Mouse (Mus musculus): ENCODE results near the gene S100a6.
A peak's percentile ranks its signal among the peaks of the same experiment; 100 is the strongest.

Gene S100a6

GRCm38 (mm10) chr3:90600458-90601195, 12.1 kb upstream of the S100a6 start:
- DNase-seq (ENCODE audit: low spot score in 2 of 2): no peak

GRCm38 (mm10) chr3:90601486-90602110, 11.1 kb upstream of the S100a6 start, which contains the start of gene Gm42674:
Gene Gm42674 (plus strand): TSS chr3:90601904.
- no peak for DNase-seq (ENCODE audit: low spot score in 2 of 2)

GRCm38 (mm10) chr3:90603623-90604022, 9.1 kb upstream of the S100a6 start, which contains the start of gene S100a4:
Gene S100a4 (plus strand): TSS chr3:90603771.
- no peak for DNase-seq (ENCODE audit: low spot score in 2 of 2)

DNA sequence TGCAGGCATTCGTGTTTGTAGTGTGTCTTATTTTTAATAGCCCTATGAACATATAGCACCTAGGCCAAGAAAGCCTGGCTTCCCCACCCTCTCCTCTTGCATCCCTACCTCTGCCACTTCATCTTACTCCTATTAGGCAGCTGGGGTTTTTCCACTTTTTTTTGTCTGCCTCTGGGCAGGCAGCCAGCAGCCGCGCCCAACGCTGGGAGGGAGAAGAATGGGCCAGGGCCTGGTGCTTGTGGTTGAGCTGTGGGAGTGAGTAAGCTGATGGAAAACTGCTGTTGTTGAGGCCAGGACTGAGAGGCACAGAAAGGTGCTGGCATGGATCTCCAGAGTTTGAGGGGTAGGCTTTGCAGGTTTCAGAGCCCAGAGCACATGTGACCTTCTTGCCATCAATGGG, 8.3 kb upstream of the S100a6 start:
- no peak for DNase-seq (ENCODE audit: low spot score in 2 of 2)

DNA sequence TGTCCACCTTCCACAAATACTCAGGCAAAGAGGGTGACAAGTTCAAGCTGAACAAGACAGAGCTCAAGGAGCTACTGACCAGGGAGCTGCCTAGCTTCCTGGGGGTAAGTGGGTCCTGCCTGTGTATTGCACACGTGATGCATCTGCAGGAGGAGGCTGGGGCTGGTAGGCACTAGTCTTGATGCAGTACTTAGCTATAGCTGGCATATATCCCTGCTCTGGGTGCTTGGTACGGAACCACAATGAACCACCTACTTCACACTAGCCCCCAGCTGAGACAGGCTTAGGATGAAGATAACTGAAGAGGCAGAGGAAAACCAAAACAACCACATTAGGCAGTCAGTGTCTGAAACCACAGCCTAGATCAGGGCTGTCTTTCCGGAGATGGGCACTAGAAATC, 7.6 kb upstream of the S100a6 start:
- no peak for DNase-seq (ENCODE audit: low spot score in 2 of 2)

- no peak for DNase-seq (ENCODE audit: low spot score in 2 of 2)
Observed at GRCm38 (mm10) chr3:90605736-90606135, 6.9 kb upstream of the S100a6 start.

DNA sequence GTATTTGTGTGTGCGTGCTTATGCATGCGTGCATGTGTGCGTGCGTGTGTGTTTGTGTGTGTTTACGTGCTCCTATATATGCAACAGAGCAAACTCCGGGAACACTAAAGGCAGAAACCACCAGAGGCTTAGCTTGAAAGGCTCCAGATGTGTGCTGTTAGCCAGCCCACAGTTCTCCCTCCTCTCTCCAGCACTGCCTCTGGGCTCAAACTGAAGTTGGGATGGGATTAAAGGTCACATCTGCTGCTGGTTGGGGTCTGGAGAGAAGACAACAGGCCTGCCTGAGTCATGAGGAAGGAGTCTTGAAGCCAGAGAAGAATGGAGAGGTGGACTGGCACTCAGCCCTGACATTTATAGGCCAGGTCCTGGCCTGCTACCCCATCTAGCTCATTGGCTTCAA, 6.5 kb upstream of the S100a6 start:
- DNase-seq (ENCODE audit: low spot score in 2 of 2): no peak

GRCm38 (mm10) chr3:90607361-90607760, 5.3 kb upstream of the S100a6 start:
- DNase-seq (ENCODE audit: low spot score in 2 of 2): no peak

DNA sequence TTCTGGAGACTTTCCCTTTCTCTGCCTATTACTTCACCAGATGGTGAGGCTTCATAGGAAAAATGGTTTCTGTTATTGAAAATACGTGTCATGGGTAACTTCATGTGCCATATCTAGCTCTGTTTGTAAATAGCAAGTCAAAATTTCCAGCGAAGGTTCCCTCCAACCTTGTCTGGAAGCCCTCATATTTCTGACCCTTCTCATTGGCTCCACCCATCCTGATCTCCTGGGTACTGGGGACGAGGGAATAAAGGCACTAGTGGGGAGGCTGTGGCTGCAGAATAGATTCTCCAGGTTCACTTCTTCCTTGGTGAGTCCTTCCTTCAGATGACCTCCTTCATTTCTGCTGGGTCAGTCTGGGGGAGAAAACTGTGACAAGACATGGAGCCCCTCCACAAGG, 4.5 kb upstream of the S100a6 start, which contains the start of gene S100a5:
Gene S100a5, plus strand, starts transcription at position 301 of the 400 bp plus-strand sequence.
- DNase-seq (ENCODE audit: low spot score in 2 of 2): no peak

- DNase-seq (ENCODE audit: low spot score in 2 of 2): no peak
Observed at GRCm38 (mm10) chr3:90609102-90609501, 3.6 kb upstream of the S100a6 start.

DNA sequence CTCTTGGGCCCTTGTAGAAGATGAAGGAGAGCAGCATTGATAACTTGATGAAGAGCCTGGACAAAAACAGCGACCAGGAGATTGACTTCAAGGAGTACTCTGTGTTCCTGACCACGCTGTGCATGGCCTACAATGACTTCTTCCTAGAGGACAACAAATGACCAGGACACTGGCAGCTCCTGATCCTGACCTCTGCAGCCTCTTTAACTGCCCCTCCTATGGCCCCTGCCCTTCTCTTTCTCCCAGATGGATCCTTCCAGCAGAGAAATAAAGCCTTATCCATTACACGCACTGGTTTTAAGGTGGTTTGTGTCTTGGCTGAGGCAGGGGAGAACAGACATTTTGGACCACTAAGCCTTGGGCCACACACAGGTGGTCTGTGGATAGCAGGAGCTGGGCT, 1.2 kb upstream of the S100a6 start:
- DNase-seq (ENCODE audit: low spot score in 2 of 2): no peak

DNA sequence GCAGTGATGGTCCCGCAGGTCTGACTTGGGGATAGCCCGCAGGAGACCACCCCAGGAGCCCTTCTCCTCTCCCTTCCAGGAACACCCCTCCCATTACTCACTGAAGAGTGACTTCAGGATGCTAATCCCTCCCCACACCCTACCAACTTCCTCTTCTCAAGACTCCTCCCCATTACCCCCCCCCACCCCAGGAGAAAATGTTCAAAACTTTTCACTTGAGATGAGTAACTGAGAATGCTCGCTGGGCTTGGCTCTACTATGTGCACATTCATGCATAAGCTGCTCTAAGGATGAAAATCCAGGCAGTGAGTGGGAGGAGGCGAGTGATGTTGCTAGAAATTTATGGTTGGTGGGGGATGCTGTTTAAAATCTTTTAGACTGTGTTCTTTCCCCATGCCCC, 621 bp upstream of the S100a6 start:
- DNase-seq (ENCODE audit: low spot score in 2 of 2): no peak

- DNase-seq (ENCODE audit: low spot score in 2 of 2): no peak
Observed at GRCm38 (mm10) chr3:90613461-90614147, 922 bp downstream of the S100a6 start.

GRCm38 (mm10) chr3:90614148-90614530, 1.5 kb downstream of the S100a6 start:
- no peak for DNase-seq (ENCODE audit: low spot score in 2 of 2)

DNA sequence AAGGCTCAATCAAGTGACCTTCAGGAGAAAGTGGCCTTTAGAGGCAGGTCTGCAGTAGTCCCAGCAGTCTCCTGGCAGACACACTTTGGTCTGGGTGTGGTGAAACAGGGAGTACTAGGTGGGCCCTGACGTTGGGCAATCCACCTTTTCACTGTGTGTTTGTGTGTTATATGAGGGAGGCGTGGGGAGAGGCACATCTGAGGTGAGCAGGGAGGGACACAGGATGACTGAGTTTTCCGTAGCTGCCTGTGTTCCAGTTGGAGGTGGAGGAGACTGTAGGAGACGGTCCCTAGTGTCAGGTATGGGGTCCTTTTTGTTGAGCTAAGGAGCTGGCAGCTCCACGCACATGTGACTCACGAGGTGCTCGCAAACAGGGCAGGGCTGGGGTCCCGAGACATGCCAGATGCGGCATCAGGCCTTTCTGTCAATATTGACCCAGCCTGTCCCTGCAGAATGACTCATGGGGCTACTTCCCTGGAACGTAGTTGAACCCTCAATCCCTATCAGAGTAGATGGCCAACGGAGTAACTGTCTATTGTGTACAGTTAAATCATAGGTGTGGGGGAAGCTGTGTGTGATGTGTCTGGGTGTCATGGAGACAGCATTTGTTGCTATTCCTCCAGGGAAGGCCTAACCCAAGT, 2.0 kb downstream of the S100a6 start:
- no peak for DNase-seq (ENCODE audit: low spot score in 2 of 2)

DNA sequence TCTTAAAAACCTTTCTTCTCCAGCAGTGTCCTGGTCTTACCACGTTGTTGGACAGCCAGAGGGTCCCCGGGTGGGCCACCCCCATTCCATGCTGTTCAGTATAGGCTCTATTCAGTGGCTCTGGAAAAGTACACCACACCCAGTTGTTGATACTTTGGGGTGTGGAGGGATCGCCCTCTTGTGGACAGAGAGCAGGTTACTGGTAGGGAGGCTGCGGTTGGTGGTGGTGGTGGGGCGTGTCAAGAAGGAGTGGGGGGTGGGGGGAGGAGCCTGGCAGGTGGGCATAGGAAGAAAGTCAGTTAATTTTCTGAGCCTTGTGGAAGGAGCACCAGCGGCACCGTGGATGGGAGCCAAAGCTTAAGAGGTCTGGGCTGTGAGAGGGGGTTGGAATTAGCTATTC, 2.7 kb downstream of the S100a6 start:
- DNase-seq (ENCODE audit: low spot score in 2 of 2): peak; percentile 40 to 62

GRCm38 (mm10) chr3:90615911-90616310, 3.2 kb downstream of the S100a6 start:
- DNase-seq (ENCODE audit: low spot score in 2 of 2): no peak

DNA sequence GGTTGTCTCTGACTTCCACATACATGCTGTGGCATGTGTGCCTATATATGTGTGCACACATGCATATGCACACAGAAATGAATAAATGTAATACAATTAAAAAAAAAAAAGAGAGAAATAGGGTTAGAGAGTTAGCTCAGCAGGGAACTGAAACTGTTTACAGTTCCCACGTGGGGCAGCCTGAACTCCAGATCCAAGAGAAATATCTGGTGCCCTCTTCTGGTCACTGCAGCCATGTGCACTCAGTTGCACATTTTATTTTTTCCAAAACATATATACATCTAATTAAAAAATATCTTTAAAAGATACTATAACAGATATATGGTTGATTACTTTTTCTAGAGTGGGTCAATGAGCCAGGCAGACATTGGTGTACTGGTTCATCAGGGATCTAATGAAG, 4.9 kb downstream of the S100a6 start:
- no peak for DNase-seq (ENCODE audit: low spot score in 2 of 2)

GRCm38 (mm10) chr3:90621552-90621951, 8.9 kb downstream of the S100a6 start:
- DNase-seq (ENCODE audit: low spot score in 2 of 2): no peak

- no peak for DNase-seq (ENCODE audit: low spot score in 2 of 2)
Observed at GRCm38 (mm10) chr3:90623435-90624071, 10.9 kb downstream of the S100a6 start.

GRCm38 (mm10) chr3:90625496-90625895, 12.8 kb downstream of the S100a6 start:
- no peak for DNase-seq (ENCODE audit: low spot score in 2 of 2)
